Mouse (Mus musculus) testis, adult 2 months (tissue): Measurements from ENCODE around the gene 6030468B19Rik.

Experiments used
- CTCF ChIP-seq: fragments of 200-500 bp; IDR thresholded peaks from 2 replicates; pipeline ENCODE4 v1.5.1; 2012; ENCODE audit warnings: low read depth, mild to moderate bottlenecking, inconsistent platforms, low read length, moderate library complexity; ENCODE audit not compliant: control insufficient read depth, insufficient read depth, insufficient replicate concordance
- POLR2A ChIP-seq: fragments of 200-500 bp; IDR thresholded peaks from 2 replicates; pipeline ENCODE4 v1.6.1; 2012; ENCODE audit warnings: low read depth, mild to moderate bottlenecking, inconsistent platforms, low read length, moderate library complexity; ENCODE audit not compliant: control insufficient read depth

DNA sequence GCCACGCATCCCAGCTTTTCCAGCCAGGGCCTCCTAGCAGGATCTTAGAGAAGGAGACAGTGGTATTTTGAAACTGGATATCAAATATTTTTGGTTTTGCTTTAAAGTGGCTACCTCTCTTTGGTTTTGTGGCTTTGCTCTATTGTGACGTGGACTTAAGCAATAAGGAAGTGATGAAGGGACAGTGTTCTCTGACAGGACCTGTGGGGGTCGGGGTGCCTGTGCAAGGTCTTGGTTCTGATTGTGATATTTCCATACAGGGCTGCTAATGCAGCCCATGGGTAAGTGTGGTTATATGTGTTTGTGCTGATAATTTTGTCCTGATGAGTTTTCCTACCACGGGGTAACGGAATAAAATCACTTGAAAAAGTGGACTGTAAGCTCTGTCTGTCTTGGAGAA is 57.9 kb downstream of the 6030468B19Rik start:
- TF ChIP-seq POLR2A (no peak), CTCF (no peak)
